Mouse (Mus musculus) neural tube, embryonic 10.5 days (tissue): Measurements from ENCODE around the gene Mael.

Experiments used
- DNase-seq: peaks from one replicate; pipeline ENCODE4 v3.0.0-alpha.2; 2017; ENCODE audit warnings: low spot score; ENCODE audit errors: extremely low spot score

The Mael gene

GRCm38 (mm10) chr1:166154162-166155112 lies 84.1 kb downstream of the Mael start:
- DNase-seq = peak; percentile 77

GRCm38 (mm10) chr1:166153351-166154120 lies 85.0 kb downstream of the Mael start:
- DNase-seq = peak; percentile 91

GRCm38 (mm10) chr1:166152034-166152433 lies 86.5 kb downstream of the Mael start:
- DNase-seq = no peak

- no peak for DNase-seq
Measured at GRCm38 (mm10) chr1:166151341-166151740, 87.2 kb downstream of the Mael start.
